Mouse (Mus musculus) liver, adult 2 months (tissue): ENCODE data around the gene Klf1.

Experiments
- CTCF ChIP-seq: fragments of 200-500 bp; IDR thresholded peaks from 2 replicates; pipeline ENCODE4 v1.5.1; 2011; ENCODE audit warnings: low read depth, low read length, control low read depth
- POLR2A ChIP-seq: fragments of 200-500 bp; IDR thresholded peaks from 2 replicates; pipeline ENCODE4 v1.6.1; 2011; ENCODE audit warnings: low read length, control low read depth; ENCODE audit not compliant: insufficient read depth; ENCODE audit errors: extremely low read depth

- no peak for TF ChIP-seq CTCF
- no peak for TF ChIP-seq POLR2A
Measured at GRCm38 (mm10) chr8:84952612-84953255, 51.0 kb downstream of the Klf1 start.
